21 mouse cellular contexts compared by ENCODE assay signal in genomic region chr6:24262578-24262977, GRCm38 (mm10).
DNase-seq lines count a peak whose midpoint lies in the region; ATAC-seq and TF ChIP-seq lines count a peak whose summit lies in the region.
"Had no signal": no experiment of that assay in that cellular context is flagged by ENCODE, and none has a peak within 500 bp of the region (broad histone marks: within the 10 kb centered on the region; RNA-seq: fewer than 3 reads in every experiment).

No protein-coding gene starts in this region.

- no peaks in the 10 kb centered on the region for H3K36me3 ChIP-seq in kidney, postnatal 0 days (ENCODE audit: insufficient read depth, low read length)
- H3K36me3 ChIP-seq in liver, embryonic 11.5 days (ENCODE audit: control insufficient read depth, insufficient read depth, low read length) = no peaks in the 10 kb centered on the region
- H3K36me3 ChIP-seq in stomach, embryonic 16.5 days (ENCODE audit: control insufficient read depth, insufficient read depth, low read length) = no peaks in the 10 kb centered on the region
- H3K36me3 ChIP-seq in forebrain, postnatal 0 days (ENCODE audit: insufficient read depth) = no peaks in the 10 kb centered on the region
- H3K36me3 ChIP-seq: forebrain, embryonic 12.5 days; heart, embryonic 13.5 days; limb, embryonic 10.5 days; midbrain, embryonic 10.5 days; neural tube, embryonic 13.5 days had no signal

- H3K9me3 ChIP-seq in kidney, postnatal 0 days (replicated peaks; ENCODE audit: low read length) = no peaks in the 10 kb centered on the region
- no peaks in the 10 kb centered on the region for H3K9me3 ChIP-seq in liver, embryonic 11.5 days (ENCODE audit: control insufficient read depth, low read length)
- no peaks in the 10 kb centered on the region for H3K9me3 ChIP-seq in stomach, embryonic 16.5 days (replicated peaks; ENCODE audit: control insufficient read depth, low read length)
- H3K9me3 ChIP-seq in forebrain, postnatal 0 days (ENCODE audit: low read length) = no peaks in the 10 kb centered on the region
- H3K9me3 ChIP-seq: forebrain, embryonic 12.5 days; heart, embryonic 13.5 days; limb, embryonic 10.5 days; midbrain, embryonic 10.5 days; neural tube, embryonic 13.5 days had no signal

- intact Hi-C loops in left cerebral cortex, postnatal 14 days (cut with DNase I) = no loop called here

- no peaks in the 10 kb centered on the region for H3K27me3 ChIP-seq in kidney, postnatal 0 days (ENCODE audit: insufficient read depth, low read length)
- no peaks in the 10 kb centered on the region for H3K27me3 ChIP-seq in liver, embryonic 11.5 days (replicated peaks; ENCODE audit: control insufficient read depth, insufficient read depth, low read length)
- no peaks in the 10 kb centered on the region for H3K27me3 ChIP-seq in stomach, embryonic 16.5 days (ENCODE audit: control insufficient read depth, insufficient read depth, low read length)
- no peaks in the 10 kb centered on the region for H3K27me3 ChIP-seq in forebrain, postnatal 0 days (ENCODE audit: insufficient read depth, low read length)
- no peaks in the 10 kb centered on the region for H3K27me3 ChIP-seq in cerebellum, adult 2 months (ENCODE audit: control insufficient read depth, insufficient read depth, low read length)
- H3K27me3 ChIP-seq: forebrain, embryonic 12.5 days; heart, embryonic 13.5 days; neural tube, embryonic 13.5 days had no signal

- TF ChIP-seq POLR2A in cerebellum, adult 2 months (IDR thresholded peaks at IDR 0.05; ENCODE audit: borderline replicate concordance, insufficient read depth, low read length) = no peak

- DNase-seq in kidney, adult 18-20 months = peak; percentile 65
- peak; percentile 22 for DNase-seq in kidney, postnatal 0 days (ENCODE audit: low spot score)
- DNase-seq in liver, embryonic 11.5 days (ENCODE audit: low spot score) = no peak
- DNase-seq in left cerebral cortex, postnatal 14 days (ENCODE audit: low spot score in 2 of 2) = no peak
- DNase-seq in testis, postnatal 14 days (ENCODE audit: low spot score) = no peak
- no peak for DNase-seq in forebrain, postnatal 0 days
- no peak for DNase-seq in cerebellum, adult 2 months
- DNase-seq: adrenal gland, postnatal 36 days; cerebellum, adult 9-11 months; gastrocnemius, postnatal 25 days; heart, postnatal 4 days; layer of hippocampus, postnatal 36 days; lung, embryonic 14.5 days; lung, postnatal 4 days; thymus, postnatal 36 days had no signal

- no peak for TF ChIP-seq CTCF in kidney, postnatal 0 days (IDR thresholded peaks at IDR 0.05; ENCODE audit: low read depth)
- no peak for TF ChIP-seq CTCF in forebrain, postnatal 0 days (IDR thresholded peaks at IDR 0.05; ENCODE audit: low read depth)
- no peak for TF ChIP-seq CTCF in cerebellum, adult 2 months (IDR thresholded peaks at IDR 0.05; ENCODE audit: borderline replicate concordance, insufficient read depth, low read depth, low read length)

- H3K4me3 ChIP-seq in kidney, postnatal 0 days (replicated peaks; ENCODE audit: low read depth, low read length) = no peak overlapping the region
- H3K4me3 ChIP-seq in liver, embryonic 11.5 days (ENCODE audit: low read depth, low read length) = no peak overlapping the region
- H3K4me3 ChIP-seq in stomach, embryonic 16.5 days (replicated peaks; ENCODE audit: low read length) = no peak overlapping the region
- H3K4me3 ChIP-seq in forebrain, postnatal 0 days (ENCODE audit: low read depth, low read length) = no peak overlapping the region
- H3K4me3 ChIP-seq in cerebellum, adult 2 months (replicated peaks; ENCODE audit: insufficient read depth, low read depth, low read length) = no peak overlapping the region
- H3K4me3 ChIP-seq: forebrain, embryonic 12.5 days; heart, embryonic 13.5 days; limb, embryonic 10.5 days; midbrain, embryonic 10.5 days; neural tube, embryonic 13.5 days had no signal

- no peaks in the 10 kb centered on the region for H3K4me1 ChIP-seq in kidney, postnatal 0 days (replicated peaks; ENCODE audit: insufficient read depth, low read length)
- no peaks in the 10 kb centered on the region for H3K4me1 ChIP-seq in liver, embryonic 11.5 days (replicated peaks; ENCODE audit: control insufficient read depth, insufficient read depth, low read length)
- H3K4me1 ChIP-seq in stomach, embryonic 16.5 days (ENCODE audit: control insufficient read depth, insufficient read depth, low read length) = no peaks in the 10 kb centered on the region
- H3K4me1 ChIP-seq in forebrain, postnatal 0 days (ENCODE audit: insufficient read depth) = no peaks in the 10 kb centered on the region
- no peaks in the 10 kb centered on the region for H3K4me1 ChIP-seq in cerebellum, adult 2 months (ENCODE audit: control insufficient read depth, insufficient read depth, low read length)
- H3K4me1 ChIP-seq: forebrain, embryonic 12.5 days; heart, embryonic 13.5 days; midbrain, embryonic 10.5 days; neural tube, embryonic 13.5 days had no signal

- no peak overlapping the region for H3K27ac ChIP-seq in kidney, postnatal 0 days
- no peak overlapping the region for H3K27ac ChIP-seq in liver, embryonic 11.5 days (ENCODE audit: low read depth, low read length)
- no peak overlapping the region for H3K27ac ChIP-seq in stomach, embryonic 16.5 days (ENCODE audit: low read length)
- no peak overlapping the region for H3K27ac ChIP-seq in forebrain, postnatal 0 days (ENCODE audit: low read depth, low read length)
- no peak overlapping the region for H3K27ac ChIP-seq in cerebellum, adult 2 months (ENCODE audit: insufficient read depth, low read length)
- H3K27ac ChIP-seq: forebrain, embryonic 12.5 days; heart, embryonic 13.5 days; limb, embryonic 10.5 days; midbrain, embryonic 10.5 days; neural tube, embryonic 13.5 days had no signal

- WGBS in kidney, postnatal 0 days = 57% methylated on average over 5 of the region's 5 CpGs
- WGBS in liver, embryonic 11.5 days = 76% methylated on average over 5 of the region's 5 CpGs
- 56% methylated on average over 5 of the region's 5 CpGs for WGBS in stomach, embryonic 16.5 days
- WGBS in forebrain, postnatal 0 days = 82% methylated on average over 5 of the region's 5 CpGs
- WGBS in cerebellum, adult 2 months = 72% methylated on average over 5 of the region's 5 CpGs

- no peak overlapping the region for H3K4me2 ChIP-seq in kidney, postnatal 0 days (ENCODE audit: low read length)
- H3K4me2 ChIP-seq in liver, embryonic 11.5 days = no peak overlapping the region
- no peak overlapping the region for H3K4me2 ChIP-seq in stomach, embryonic 16.5 days (ENCODE audit: low read depth, low read length)
- no peak overlapping the region for H3K4me2 ChIP-seq in forebrain, postnatal 0 days (ENCODE audit: low read depth)
- H3K4me2 ChIP-seq: forebrain, embryonic 12.5 days; heart, embryonic 13.5 days; lung, embryonic 14.5 days; neural tube, embryonic 13.5 days had no signal

- peak; percentile 80 for ATAC-seq in kidney, postnatal 0 days (replicated peaks; ENCODE audit: low FRiP score, low read depth)
- ATAC-seq in liver, embryonic 11.5 days (replicated peaks; ENCODE audit: low FRiP score) = peak; percentile 31; the same call in 1 of the 2 replicates
- peak; percentile 17; the same call in 1 of the 2 replicates for ATAC-seq in stomach, embryonic 16.5 days (ENCODE audit: insufficient read depth, low FRiP score)
- ATAC-seq in forebrain, postnatal 0 days = no peak

- H3K9ac ChIP-seq in kidney, postnatal 0 days (ENCODE audit: low read depth, low read length) = no peak overlapping the region
- no peak overlapping the region for H3K9ac ChIP-seq in liver, embryonic 11.5 days (ENCODE audit: low read depth, low read length)
- no peak overlapping the region for H3K9ac ChIP-seq in stomach, embryonic 16.5 days (ENCODE audit: low read length)
- H3K9ac ChIP-seq in forebrain, postnatal 0 days = no peak overlapping the region
- H3K9ac ChIP-seq: forebrain, embryonic 12.5 days; heart, embryonic 13.5 days; lung, embryonic 14.5 days; neural tube, embryonic 13.5 days had no signal

Comparison
In these comparisons a context has a peak if more than half of its experiments do, and no peak if none do; other contexts are left out.
1. DNase-seq: peak in kidney, adult 18-20 months (single experiment) and kidney, postnatal 0 days (single experiment); none in liver, embryonic 11.5 days (single experiment), left cerebral cortex, postnatal 14 days (0 of 2), testis, postnatal 14 days (single experiment), forebrain, postnatal 0 days (single experiment) and cerebellum, adult 2 months (0 of 2).